Mouse (Mus musculus): ENCODE results near the gene Cabp5. TPM values are rescaled to one million over a fixed set of nuclear protein-coding genes. Genes with fewer than 3 reads are reported as not detected.

Cabp5 gene
- not detected for polyA plus RNA-seq (2014; fragmentation: Illumina TruSeq; extraction: RNeasy Lipid Tissue Mini Kit (QIAGEN cat#74804); ENCODE audit: low read depth, low replicate concordance)

DNA sequence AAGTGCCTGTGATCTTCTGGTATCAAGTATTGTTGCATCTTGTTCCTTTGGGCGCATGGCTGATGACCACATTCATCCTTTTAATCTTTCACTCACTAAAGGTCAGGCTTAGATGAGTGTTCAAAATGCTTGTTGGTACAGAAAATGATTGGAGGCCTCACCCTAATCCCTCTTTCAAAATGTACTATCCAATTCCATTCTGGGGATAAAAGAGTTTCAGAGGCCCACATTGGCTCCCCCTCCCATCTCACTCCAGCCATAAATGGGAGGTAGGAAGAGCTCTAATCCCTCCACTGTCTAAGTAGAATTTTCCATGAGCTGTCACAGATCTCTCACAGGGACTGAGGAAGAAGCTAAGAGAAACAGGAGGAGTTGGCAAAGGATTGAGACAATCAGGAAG lies at the start of gene Cabp5:
Gene Cabp5 (plus strand): TSS at position 301 of the 400 bp plus-strand sequence.

GRCm38 (mm10) chr7:13450541-13450940 lies 52.6 kb downstream of the Cabp5 start, which contains the start of gene Bsph1:
TSS of gene Bsph1 (plus strand) at chr7:13450841.

Other genes starting within 250 kb of the Cabp5 start
- 0.05 TPM for gene Vmn1r88, start 238.6 kb upstream of the Cabp5 start, polyA plus RNA-seq (2014; fragmentation: Illumina TruSeq; extraction: RNeasy Lipid Tissue Mini Kit (QIAGEN cat#74804); ENCODE audit: low read depth, low replicate concordance)
- gene Vmn1r89, start 185.1 kb upstream of the Cabp5 start, polyA plus RNA-seq (2014; fragmentation: Illumina TruSeq; extraction: RNeasy Lipid Tissue Mini Kit (QIAGEN cat#74804); ENCODE audit: low read depth, low replicate concordance): not detected
- gene Lig1, start 120.8 kb upstream of the Cabp5 start, polyA plus RNA-seq (2014; fragmentation: Illumina TruSeq; extraction: RNeasy Lipid Tissue Mini Kit (QIAGEN cat#74804); ENCODE audit: low read depth, low replicate concordance): 1.0 TPM
- gene Zswim9, start 119.4 kb upstream of the Cabp5 start, polyA plus RNA-seq (2014; fragmentation: Illumina TruSeq; extraction: RNeasy Lipid Tissue Mini Kit (QIAGEN cat#74804); ENCODE audit: low read depth, low replicate concordance): 2.5 TPM
- gene Pla2g4c, start 73.5 kb upstream of the Cabp5 start, polyA plus RNA-seq (2014; fragmentation: Illumina TruSeq; extraction: RNeasy Lipid Tissue Mini Kit (QIAGEN cat#74804); ENCODE audit: low read depth, low replicate concordance): not detected
- gene Bsph1, start 52.7 kb downstream of the Cabp5 start, polyA plus RNA-seq (2014; fragmentation: Illumina TruSeq; extraction: RNeasy Lipid Tissue Mini Kit (QIAGEN cat#74804); ENCODE audit: low read depth, low replicate concordance): not detected
- not detected for gene Bsph2, start 172.9 kb downstream of the Cabp5 start, polyA plus RNA-seq (2014; fragmentation: Illumina TruSeq; extraction: RNeasy Lipid Tissue Mini Kit (QIAGEN cat#74804); ENCODE audit: low read depth, low replicate concordance)
- gene Sult2a5, start 225.8 kb downstream of the Cabp5 start, polyA plus RNA-seq (2014; fragmentation: Illumina TruSeq; extraction: RNeasy Lipid Tissue Mini Kit (QIAGEN cat#74804); ENCODE audit: low read depth, low replicate concordance): 28.3 TPM